Mouse (Mus musculus): ENCODE results near the gene Rbfox2.

Rbfox2 gene

GRCm38 (mm10) chr15:77031271-77031670 is 275.5 kb downstream of the Rbfox2 start:
- in situ Hi-C loops (cut with MboI, MseI): no loop called here

DNA sequence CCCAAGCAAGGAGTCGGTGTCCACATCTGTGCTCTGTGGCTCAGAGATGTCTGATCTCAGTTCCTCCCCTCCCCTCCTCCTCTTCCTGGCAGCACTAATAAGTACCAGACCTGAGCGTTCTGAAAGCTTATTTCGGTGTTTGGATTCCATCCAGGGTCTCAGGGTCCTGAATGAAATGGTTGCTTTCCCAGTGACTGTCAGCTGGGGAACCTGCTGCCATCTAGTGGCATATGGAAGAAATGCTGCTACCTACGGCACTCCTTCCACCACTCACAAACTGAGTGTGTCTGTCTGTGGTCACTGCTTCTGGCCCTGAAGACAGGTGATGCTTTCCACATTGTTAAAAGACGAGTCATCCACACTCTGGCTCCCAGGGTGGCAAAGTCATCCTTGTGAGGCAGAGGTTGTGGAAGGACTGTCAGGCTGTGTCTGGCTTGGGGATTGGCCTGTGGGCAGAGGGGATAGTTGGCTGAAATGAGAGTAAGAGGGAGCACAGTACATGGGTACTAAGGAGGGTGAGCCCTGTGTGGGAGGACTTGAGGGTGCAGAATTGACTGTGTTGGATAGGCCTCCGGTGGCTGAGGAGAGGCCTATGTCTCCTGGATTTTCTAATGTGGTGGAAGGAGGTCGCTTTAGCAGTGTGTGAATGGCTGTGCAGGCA is 277.3 kb downstream of the Rbfox2 start:
- in situ Hi-C loops (cut with MboI, MseI): no loop called here

Measured in T-helper 2 cell (primary cell).